Mouse (Mus musculus): Measurements from ENCODE around the gene Cd200.
"Not testable (repeated sequence)": the region's sequence is repeated elsewhere in the genome, so short reads cannot be mapped to it uniquely, and the experiment has no call there.

The Cd200 gene

DNA sequence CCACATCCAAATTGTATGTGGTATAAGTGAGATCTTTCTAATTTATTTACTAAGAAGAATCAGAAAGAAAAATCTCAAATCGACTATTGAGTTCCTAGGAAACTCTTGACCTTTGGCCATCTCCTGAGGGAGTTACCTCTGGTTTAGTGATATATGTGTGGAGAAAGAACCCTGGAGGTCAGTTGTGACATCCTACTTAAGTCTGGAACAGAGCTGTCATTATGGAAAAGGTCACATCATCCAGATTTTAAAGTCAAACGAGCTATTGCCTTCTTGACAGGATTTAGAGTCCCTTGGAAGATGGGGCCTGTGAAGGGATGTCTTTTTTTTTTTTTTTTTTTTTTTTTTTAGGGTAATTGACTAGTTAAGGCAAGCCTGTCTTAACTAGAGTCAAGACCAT lies 32.0 kb downstream of the Cd200 start:
- DNase-seq: no peak

DNA sequence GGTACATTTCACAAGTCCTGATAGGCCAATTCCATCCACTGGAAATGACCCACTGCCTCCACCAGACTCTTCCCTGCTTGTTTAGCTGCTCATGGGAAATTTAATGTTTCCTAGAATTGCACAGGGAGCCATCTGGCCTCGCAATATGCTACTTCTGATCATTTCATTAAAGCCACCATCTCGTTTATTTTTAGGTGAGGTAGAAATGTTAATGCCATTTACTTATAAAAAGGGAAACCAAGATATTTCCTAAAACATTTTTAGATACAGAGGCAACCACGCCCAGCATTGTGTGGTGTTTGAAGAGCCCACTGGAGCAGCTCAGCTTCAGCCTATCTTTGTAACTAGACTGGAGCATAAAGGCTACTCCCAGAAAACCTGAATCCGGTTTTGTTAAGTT lies 32.6 kb downstream of the Cd200 start:
- DNase-seq: no peak

DNA sequence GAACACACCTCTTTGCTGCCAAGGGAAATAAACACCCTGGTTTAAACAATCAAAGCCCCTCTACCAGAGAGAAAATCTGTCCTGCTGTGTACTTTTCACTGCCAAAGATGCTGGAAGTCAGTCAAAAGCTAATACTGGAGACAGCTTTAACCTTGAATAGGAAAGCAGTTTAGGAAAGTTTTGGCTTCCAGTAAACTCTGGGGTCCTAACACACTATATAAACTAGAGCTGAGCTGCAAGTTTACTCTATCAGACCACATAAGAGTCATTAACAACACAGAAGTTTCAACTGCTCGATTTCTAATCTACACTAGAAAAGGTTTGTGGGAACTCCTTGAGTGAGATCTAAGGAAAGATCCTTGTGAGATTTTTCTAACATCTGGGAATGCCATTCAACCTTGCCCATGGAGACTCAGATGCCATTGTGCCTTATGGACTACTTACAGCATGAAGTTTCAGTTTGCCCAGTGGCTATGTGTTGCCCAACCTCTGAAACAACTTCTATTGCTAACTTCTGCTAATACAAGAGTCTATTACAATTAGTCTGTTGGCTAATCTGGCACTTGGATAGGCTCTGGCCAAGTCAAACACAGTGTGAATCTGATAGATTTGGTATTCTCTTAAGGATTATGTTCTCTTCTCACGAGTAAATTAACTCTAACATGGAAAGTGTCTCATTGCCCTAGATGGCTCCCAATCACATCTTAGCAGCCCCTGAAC lies 33.2 kb downstream of the Cd200 start:
- no peak for DNase-seq

DNA sequence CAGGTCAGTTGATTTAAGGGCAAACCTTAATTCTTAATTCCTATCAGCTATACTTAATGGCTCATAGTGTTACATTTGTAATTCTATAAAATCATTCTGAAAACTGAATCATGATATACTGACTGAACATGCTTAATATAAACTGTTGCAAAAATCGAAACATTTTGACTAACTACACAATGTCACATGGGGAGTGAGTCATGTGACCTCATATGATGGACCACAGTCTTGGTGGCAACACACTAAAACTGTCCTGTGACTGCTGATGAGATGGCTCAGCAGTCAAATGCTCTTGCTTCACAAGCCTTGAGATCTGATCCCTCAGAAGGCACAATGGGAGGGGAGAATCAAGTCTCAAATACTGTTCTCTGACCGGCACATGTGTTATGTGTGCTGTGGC lies 34.8 kb downstream of the Cd200 start:
- DNase-seq: no peak

DNA sequence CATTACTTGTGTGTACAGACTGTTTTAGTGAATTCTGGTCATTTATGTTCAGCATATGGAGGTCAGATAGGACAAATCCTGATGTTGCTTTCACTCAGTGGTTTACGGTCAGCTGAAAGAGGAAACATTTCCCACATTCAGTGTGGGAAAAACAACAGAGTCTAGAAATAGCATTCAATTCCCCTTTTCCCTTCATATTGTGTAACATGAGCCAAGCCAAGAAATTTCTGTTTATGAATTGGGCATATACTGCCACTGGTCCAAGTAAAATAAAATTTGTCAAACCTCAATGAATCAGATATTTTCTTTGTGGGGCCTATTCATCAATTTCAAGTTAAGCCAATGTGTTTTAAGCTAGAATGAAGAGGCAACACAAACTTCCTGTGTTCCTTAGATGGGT lies 37.8 kb downstream of the Cd200 start:
- DNase-seq: no peak

DNA sequence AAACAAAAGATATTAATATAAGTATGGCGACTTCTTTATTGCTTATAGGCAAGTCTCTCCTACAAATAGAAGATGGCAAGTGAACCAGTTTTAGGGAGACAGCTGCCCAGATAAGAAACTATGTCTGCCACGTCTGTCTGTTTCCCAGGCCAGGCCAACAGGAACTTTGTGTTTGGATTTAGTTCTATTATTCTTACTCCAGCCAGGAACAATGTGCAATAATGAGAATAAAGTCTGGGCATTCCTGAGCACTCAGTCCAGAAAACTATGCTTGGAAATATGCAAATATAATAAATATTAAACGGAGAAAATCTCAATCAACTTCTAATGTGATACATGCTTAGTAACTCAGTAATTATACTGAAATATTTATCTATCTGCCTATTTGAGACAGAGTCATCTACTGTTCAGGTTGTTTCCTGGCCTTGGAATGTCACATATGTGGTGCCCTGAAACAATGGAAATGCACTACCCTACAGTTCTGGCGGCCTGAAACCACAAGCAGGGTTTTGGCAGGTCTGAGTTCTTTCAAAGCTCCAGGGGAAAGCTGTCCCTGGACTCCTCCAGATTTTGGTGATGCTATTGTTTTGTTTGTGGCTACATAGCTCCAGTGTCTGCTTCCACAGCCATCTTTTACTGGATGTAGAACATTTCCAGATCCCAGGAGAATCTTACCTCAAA lies 39.4 kb downstream of the Cd200 start:
- no peak for DNase-seq

DNA sequence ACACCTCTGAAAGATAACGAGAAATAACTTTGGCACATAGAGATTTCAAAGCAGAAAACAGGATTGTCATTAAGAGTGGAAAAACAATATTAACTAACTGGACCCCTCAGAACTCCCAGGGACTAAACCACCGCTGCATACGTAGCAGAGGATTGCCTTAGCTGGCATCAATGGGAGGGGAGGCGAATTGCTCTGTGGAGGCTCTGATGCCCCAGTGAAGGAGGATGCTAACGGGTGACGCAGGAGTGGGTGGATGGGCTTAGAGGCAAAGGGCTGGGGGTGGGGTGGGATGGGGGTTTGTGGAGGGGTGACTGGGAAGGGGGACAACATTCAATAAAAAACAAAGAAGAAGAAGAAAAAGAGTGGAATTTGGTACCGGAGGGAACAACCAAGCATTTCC lies 42.7 kb downstream of the Cd200 start:
- DNase-seq: no peak

DNA sequence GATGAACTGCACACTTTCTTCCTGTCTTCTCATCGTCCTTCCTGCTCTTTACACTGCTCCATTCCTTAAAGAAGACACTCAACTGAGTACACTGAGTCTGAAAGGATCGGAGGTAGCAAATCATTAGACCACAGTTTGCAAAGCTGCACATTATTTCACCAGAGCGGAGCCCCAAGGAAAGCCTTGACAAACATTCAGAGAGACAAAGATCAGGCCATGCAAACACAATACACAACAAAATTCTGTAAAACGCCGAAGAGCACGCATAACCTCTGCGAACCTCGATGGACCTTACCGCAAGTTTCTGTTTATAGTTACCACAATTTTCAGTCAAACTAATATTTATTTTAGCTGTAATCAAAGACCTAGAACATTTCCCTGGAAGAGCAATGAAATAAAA lies 43.5 kb downstream of the Cd200 start:
- no peak for DNase-seq

DNA sequence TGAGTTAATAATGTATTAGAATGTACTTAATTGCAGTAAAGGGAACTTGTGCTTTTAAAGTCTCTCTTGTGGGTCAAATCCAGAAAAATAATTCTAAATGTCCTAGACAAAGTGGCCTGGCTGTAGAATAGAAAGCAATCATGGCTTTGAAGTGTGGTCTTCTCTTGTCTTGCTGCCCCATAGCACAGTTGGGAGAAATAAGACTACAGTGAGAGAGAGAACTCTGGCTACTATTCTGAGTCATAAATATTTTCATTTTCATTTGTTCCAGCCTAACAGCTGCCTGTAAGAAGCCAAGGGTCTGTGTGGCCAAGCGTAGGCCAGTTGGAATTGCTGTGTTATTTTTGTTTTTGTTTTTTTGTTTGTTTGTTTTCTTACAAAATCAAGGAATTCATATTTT lies 44.2 kb downstream of the Cd200 start:
- DNase-seq: no peak

DNA sequence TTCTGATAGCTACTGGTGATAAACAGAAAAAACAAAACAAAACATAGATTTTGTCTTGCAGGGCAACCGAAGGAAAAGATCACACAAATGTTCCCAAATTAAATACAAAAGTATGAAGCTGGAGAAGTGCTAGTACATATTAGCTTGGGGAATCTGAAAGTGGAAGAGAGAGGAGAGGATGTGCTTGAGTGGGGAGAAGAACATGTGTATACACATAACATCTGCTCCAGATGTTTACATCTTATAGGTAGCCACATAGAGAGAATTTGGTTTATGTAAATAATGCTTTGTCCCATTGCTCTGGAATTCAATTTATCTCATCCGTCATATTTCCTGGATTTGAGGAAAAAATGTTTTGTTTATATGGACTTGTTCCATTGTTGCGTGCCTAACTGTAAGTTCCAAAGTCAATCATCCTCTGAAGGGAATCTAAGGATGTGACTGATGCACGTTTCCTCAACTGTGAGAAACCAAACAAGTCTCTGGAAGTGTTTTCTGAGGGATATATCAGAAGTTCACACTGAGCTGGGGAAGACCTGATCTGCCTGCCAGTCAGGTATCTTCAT lies 45.3 kb downstream of the Cd200 start:
- no peak for DNase-seq

DNA sequence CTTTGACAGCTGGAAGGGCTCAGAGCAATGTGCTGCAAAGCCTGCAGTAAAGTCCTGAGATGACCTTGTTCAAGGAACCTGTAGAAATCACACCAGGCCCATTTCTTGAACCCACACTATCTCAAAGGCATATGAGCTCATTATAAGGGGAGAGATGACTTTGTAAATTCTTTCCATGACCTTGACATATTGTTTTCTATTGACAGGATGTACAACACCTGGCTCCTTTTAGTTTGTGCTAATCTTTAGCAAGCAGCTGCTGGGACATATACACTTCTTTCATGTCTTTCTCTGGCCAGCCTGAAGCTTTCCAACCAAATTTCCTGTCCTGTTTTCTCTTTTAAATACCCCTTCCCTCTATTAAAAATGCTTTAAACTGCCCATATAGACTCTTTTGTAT lies 47.4 kb downstream of the Cd200 start:
- no peak for DNase-seq

DNA sequence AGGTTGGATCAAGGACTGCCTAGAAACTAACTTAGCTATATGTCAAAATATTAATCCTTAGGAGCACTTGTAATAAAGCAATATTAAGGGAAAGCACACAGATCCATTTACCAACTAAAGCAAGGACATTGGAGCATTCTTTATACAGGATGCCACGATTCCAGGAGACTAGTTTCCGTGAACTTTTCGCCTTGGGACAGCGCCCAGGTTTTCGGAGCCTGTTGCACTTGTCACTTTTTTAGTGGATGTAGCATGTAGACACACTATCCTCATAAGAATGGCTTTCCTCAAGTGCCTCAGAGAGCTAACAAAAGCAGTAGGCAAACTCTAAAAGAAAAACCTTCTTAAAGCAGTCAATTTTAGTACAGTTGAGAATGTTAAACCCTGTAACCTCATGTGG lies 50.4 kb downstream of the Cd200 start:
- DNase-seq: not testable (repeated sequence)

DNA sequence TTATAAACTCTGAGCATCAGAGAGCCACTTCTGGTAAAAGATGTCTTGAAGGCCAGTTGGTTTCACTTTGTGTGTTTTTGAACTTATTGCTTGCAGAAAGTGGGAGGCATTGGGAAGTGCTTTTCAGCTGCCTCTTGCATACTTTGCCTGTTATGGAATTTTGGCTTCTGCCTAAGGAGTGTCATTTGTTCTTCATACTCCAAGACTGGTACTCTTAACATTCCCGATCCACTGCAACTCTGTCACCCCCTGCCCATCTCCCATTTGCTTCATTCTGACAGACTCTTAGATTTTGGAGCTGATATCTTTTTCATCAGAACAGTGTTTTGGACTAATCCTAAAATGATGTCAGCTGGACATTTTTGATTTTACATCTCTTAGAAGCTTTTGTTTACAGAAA lies 51.7 kb downstream of the Cd200 start:
- DNase-seq: no peak

DNA sequence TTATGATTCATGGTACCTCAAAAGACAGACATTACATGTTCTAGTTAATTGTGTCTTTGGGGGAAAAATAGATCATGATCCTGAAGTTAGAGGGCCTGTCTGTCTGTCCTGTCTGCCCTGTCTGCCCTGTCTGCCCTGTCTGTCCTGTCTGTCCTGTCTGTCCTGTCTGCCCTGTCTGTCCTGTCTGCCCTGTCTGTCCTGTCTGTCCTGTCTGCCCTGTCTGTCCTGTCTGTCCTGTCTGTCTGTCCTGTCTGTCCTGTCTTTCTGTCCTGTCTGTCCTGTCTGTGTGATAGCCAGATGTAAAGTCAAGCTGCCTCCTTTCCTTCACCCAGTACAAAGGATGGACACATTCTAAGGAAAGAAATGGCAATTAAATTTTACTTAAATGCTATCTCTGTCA lies 56.0 kb downstream of the Cd200 start:
- DNase-seq: no peak

DNA sequence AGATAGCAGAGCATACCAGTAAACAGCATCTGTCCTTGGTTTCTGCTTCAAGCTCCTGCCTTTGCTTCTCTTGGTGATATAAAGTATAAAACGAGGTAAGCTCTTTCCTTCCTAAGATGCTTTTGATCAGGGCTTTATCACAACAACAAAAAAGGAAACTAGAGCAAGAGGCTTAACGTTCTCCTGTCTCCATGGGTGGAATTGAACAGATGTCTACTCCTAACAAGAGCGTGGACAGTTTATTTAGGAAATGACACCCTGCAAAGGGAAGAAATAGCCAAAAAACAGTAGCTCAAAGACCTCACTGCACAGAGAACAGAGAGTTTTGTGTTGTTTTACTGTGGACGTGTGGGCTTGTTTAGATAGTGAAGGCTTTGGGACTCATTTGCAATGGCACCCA lies 58.1 kb downstream of the Cd200 start:
- DNase-seq: no peak

DNA sequence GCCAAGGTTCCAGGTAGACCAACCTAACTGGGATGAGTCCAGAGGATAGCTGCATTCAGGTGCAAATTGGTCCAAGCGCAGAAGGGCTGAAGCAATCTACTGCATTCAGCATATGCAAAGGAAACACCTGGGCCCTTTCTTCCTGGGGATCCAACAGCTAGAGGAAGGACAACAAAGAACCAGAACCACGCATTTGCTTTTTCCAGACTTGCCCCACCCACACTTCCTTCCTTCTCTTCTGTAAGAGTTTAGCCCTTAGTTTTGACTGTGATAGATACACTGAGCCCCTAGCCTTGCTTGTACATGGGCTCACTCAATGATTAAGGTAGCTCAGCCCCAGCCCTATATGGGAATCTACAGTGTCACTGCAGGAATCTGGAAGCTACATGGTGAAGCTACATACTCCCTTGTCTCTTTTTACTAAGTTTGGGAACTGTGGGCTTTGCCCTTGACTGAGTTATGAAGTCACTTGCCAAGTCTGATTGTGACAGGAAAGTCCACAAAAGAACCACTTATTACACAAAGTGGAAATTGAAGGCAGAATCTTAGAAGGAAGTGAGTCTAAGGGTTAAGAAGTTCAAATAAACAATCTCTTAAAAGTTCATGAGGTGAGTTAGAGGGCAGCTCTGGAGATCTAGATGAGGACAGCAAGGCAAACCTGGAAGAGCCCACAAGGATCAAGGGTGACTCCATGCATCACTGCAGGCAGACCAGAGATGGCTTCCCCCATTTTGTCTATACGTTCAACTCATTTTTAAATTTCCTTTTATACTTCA lies 59.1 kb downstream of the Cd200 start:
- DNase-seq: no peak

DNA sequence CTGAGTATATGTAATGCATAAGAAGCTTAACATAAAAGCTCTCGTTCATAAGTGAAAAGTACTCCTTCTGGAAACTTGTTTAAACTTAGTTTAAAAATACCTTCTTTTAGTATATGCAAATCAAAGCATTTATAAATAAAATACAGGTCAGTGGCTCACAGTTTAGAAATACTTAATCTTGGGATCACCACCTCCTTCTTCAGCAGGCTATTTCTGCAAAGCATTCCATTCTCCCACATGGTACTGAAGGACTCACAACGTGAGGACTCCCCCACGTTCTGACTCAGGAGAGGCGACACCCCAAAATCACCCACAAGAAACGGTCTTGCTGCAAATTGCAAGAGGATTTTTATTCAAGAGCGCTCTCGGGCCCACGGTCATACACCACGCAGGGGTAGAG lies 60.6 kb downstream of the Cd200 start:
- not testable (repeated sequence) for DNase-seq

DNA sequence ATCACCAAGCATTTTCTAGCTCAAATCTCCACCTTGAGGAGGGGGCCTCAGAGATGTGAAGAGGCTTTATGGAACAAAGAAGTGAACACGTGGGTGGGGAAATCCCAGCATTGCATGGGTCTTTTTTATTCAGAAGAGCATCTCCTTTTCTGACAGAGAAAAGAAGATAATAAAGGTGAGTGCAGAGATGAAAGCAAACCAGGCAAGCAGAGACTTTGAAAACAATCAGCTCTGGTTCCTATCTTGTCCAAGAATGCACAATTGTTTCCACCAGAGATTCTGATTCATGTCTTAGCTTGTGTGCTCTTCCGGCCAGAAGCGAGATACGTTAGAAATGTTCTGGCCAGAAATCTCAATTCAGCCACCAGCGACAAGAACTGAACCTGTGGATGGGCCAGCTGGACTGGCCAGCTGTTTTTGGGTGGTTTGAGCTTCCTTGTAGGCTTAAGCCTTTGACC lies 61.9 kb downstream of the Cd200 start:
- DNase-seq: no peak

DNA sequence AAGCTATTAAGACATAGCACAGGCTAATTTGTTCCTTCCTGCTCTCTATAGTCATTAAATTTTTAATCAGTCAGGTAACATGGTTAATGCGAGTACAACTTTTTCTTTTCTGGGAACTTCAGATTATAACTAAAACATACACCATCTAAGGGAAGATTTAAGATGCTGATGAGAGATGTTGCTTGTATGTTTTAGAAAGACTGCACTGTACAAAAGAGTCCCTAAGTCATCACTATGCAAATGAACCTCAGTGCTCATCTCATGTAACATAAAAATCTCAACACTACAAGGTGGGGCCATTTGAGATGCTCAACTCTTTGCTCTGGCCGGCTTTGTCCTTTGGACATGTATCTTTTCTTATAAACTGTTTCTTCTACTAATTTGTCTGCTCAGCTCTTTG lies 62.5 kb downstream of the Cd200 start:
- DNase-seq: no peak

DNA sequence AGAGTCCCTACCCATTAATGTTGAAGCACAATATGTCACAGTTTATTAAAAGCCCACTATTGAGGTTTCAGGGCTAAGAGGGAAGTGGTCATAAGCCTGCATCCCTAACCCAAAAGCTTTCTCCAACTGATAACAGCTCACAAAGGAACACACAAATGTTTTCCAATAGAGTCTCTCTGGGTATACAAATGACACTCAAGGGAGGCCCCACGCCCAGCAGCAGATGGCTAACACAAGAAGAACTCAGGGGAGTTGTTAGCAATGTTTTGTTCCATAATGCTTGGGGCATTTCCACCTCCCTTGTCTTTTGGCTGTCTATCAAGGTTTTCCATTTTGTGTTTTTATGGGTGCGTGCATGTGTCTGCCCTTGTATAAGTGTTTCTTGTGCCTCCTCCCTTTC lies 64.0 kb downstream of the Cd200 start:
- no peak for DNase-seq

DNA sequence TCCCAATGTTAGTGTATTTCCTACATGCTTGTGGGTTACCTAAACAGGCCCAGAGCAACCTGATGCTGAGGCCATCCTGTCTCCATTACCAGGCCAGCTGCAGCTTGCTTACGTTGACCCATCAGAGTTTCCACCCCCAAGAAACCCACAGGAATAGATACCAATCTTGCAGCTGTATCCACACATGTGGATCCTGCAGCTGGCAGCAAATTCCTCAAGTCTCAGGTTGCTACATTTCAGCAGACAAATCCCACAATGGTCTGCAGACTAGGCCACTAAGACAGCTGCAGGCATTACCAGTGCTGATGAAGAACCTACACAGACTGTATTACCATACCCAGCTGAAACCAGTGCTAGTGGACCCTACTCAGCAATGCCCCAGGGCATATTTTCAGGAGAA lies 72.4 kb downstream of the Cd200 start:
- peak in 1 of 2 experiments; percentile 14 for DNase-seq

DNA sequence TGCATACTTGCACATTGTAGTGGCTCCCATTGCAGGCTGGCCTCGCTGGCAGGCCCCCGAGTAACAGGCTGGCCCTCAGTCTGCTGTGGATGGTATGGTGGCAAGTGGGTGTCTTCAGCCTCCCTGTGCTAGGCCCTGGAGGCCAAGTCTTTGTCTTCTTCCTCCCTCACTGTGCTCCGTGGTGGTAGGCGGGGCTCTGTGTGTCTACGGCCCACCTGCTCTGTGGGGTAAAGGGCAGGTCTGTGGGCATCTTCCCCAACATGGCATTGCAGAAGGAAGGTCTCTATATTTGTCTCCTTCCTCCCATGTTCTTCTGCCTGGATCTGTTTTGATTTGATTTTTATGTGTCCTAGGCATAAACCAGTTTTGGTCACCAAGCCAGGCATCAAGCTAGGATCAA lies 74.0 kb downstream of the Cd200 start:
- DNase-seq: no peak

DNA sequence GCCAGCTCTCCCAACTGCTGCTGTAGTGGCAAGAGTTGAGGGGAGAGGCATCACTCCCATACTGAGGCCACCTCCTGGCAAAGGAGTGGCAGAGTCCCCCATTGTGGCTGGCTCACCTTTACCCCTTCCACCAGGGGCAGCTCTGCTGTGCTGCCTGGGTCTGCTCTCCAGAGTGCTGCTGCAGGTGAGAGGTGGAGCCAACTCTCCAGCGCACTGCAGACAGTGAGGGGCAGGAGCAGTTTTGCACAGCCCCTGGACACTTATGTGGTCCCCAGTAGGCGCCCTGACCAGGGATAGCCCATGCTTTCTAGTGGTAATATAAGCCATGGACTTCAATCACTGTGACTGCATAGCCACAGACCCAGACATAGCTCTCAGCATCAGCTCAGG lies 74.5 kb downstream of the Cd200 start:
- no peak for DNase-seq
